Mouse (Mus musculus) adrenal gland, postnatal 14 days (tissue): ENCODE measurements around the gene Cyp4a14. TPM values are rescaled to one million over a fixed set of nuclear protein-coding genes. Genes with fewer than 3 reads are reported as not detected.
"Not testable (repeated sequence)": the region's sequence is repeated elsewhere in the genome, so short reads cannot be mapped to it uniquely, and the experiment has no call there.

ENCODE experiments used
- DNase-seq: peaks from one replicate; pipeline ENCODE4 v3.0.0; 2021; ENCODE audit warnings: mixed read lengths
- long read RNA-seq, 2 experiments: library from polyadenylated mRNA; stranded (forward); transcript quantifications; one replicate each; pipeline ENCODE4 v2.0.0; 2021
- total RNA-seq: library from RNA; stranded (reverse); gene quantifications from 2 replicates; pipeline ENCODE4 v1.2.3, GENCODE M21; 2021

Gene Cyp4a14
- total RNA-seq, result 2.8 and 25.3 TPM in 2 replicates
- long read RNA-seq, experiment 1, result 0 reads
- long read RNA-seq, experiment 2, transcript Cyp4a14-201 (12 exons, 2,496 nt), result major isoform, 11 of 13 reads
- long read RNA-seq, experiment 2, partial matches to known transcripts, result 0 of 13 reads
- long read RNA-seq, experiment 2, other reads (novel, unspliced or antisense), result 2 of 13 reads

- no peak for DNase-seq
Measured at GRCm38 (mm10) chr4:115496001-115496400, at the start of gene Cyp4a14. TSS of gene Cyp4a14 (minus strand) at chr4:115496142.

- no peak for DNase-seq
Measured at GRCm38 (mm10) chr4:115545101-115545500, 49.2 kb upstream of the Cyp4a14 start.

- DNase-seq, result no peak
Measured at GRCm38 (mm10) chr4:115521766-115522165, 25.8 kb upstream of the Cyp4a14 start.

GRCm38 (mm10) chr4:115519444-115519843, 23.5 kb upstream of the Cyp4a14 start:
- no peak for DNase-seq

GRCm38 (mm10) chr4:115518000-115518399, 22.1 kb upstream of the Cyp4a14 start, which contains the start of gene Cyp4a10:
TSS of gene Cyp4a10 (plus strand) at chr4:115518264.
- not testable (repeated sequence) for DNase-seq

- not testable (repeated sequence) for DNase-seq
Measured at GRCm38 (mm10) chr4:115513964-115514363, 18.0 kb upstream of the Cyp4a14 start.

GRCm38 (mm10) chr4:115497466-115497865, 1.5 kb upstream of the Cyp4a14 start:
- no peak for DNase-seq

- DNase-seq, result no peak
Measured at GRCm38 (mm10) chr4:115481006-115481652, 14.8 kb downstream of the Cyp4a14 start.

GRCm38 (mm10) chr4:115476051-115476450, 19.9 kb downstream of the Cyp4a14 start:
- DNase-seq, result peak; percentile 27

GRCm38 (mm10) chr4:115473585-115473984, 22.4 kb downstream of the Cyp4a14 start:
- DNase-seq, result not testable (repeated sequence)

GRCm38 (mm10) chr4:115452304-115452703, 43.6 kb downstream of the Cyp4a14 start, which contains the start of gene Cyp4a30b:
TSS of gene Cyp4a30b (plus strand) at chr4:115452604.
- no peak for DNase-seq

GRCm38 (mm10) chr4:115450577-115451137, 45.3 kb downstream of the Cyp4a14 start:
- DNase-seq, result no peak

Other genes starting within 250 kb of the Cyp4a14 start
- not detected in 2 replicates for gene Cyp4a12a, start 197.1 kb downstream of the Cyp4a14 start, total RNA-seq
- gene Cyp4a12b, start 84.5 kb downstream of the Cyp4a14 start, total RNA-seq, result not detected in 2 replicates
- gene Cyp4a30b, start 43.5 kb downstream of the Cyp4a14 start, total RNA-seq, result not detected in 2 replicates
- 0.53 and 1.3 TPM in 2 replicates for gene Cyp4a10, start 22.1 kb upstream of the Cyp4a14 start, total RNA-seq
- 0.68 and 5.7 TPM in 2 replicates for gene Cyp4a31, start 67.5 kb upstream of the Cyp4a14 start, total RNA-seq
- gene Cyp4a32, start 104.8 kb upstream of the Cyp4a14 start, total RNA-seq, result 3.1 and 9.7 TPM in 2 replicates
- gene Cyp4b1, start 151.6 kb upstream of the Cyp4a14 start, total RNA-seq, result 18.5 and 28.6 TPM in 2 replicates
- gene Efcab14, start 241.6 kb upstream of the Cyp4a14 start, total RNA-seq, result 57.2 and 60.1 TPM in 2 replicates